ENCODE assay signal across 26 mouse cellular contexts in genomic region chr3:104965991-104966554, GRCm38 (mm10). TPM values are rescaled to one million over a fixed set of nuclear protein-coding genes. Genes with fewer than 3 reads are reported as not detected.
A peak's percentile ranks its signal among the peaks of the same experiment; 100 is the strongest.
DNase-seq lines count a peak whose midpoint lies in the region; ATAC-seq and TF ChIP-seq lines count a peak whose summit lies in the region.
"Had no signal": no experiment of that assay in that cellular context is flagged by ENCODE, and none has a peak within 500 bp of the region (broad histone marks: within the 10 kb centered on the region; RNA-seq: fewer than 3 reads in every experiment).

No protein-coding gene starts in this region.

- H3K4me2 ChIP-seq in embryonic facial prominence, embryonic 13.5 days, result no peak overlapping the region
- no peak overlapping the region for H3K4me2 ChIP-seq in midbrain, embryonic 16.5 days (ENCODE audit: low read length)
- H3K4me2 ChIP-seq in stomach, postnatal 0 days (replicated peaks; ENCODE audit: low read depth), result no peak overlapping the region
- H3K4me2 ChIP-seq: embryonic facial prominence, embryonic 15.5 days; heart, embryonic 11.5 days; hindbrain, embryonic 14.5 days had no signal

- no peak overlapping the region for H3K4me3 ChIP-seq in embryonic facial prominence, embryonic 13.5 days
- no peak overlapping the region for H3K4me3 ChIP-seq in embryonic facial prominence, embryonic 10.5 days
- H3K4me3 ChIP-seq in midbrain, embryonic 10.5 days, result no peak overlapping the region
- H3K4me3 ChIP-seq in midbrain, embryonic 16.5 days (ENCODE audit: low read depth, low read length), result no peak overlapping the region
- H3K4me3 ChIP-seq in limb, embryonic 10.5 days, result no peak overlapping the region
- H3K4me3 ChIP-seq in stomach, postnatal 0 days (ENCODE audit: low read depth, low read length), result no peak overlapping the region
- H3K4me3 ChIP-seq: embryonic facial prominence, embryonic 15.5 days; gastrocnemius, adult 2 months; heart, adult 2 months; hindbrain, embryonic 10.5 days had no signal

- TF ChIP-seq EP300 in stomach, postnatal 0 days (optimal IDR thresholded peaks at IDR 0.05), result no peak

- no peak for DNase-seq in embryonic facial prominence, embryonic 10.5 days (ENCODE audit: low spot score)
- no peak for DNase-seq in midbrain, embryonic 10.5 days (ENCODE audit: low spot score)
- peak; percentile 31 for DNase-seq in limb, embryonic 10.5 days (ENCODE audit: low spot score)
- peak; percentile 9 for DNase-seq in stomach, postnatal 0 days (ENCODE audit: low spot score)
- DNase-seq in urinary bladder, adult 18-20 months (ENCODE audit: low spot score in 2 of 2), result no peak
- DNase-seq: adrenal gland, adult 8-10 months; adrenal gland, postnatal 25 days; cerebellum, adult 11-12 months; cerebellum, adult 8-10 months; cerebellum, postnatal 10 days; cerebellum, postnatal 36 days; embryo, embryonic 11 days; forebrain, postnatal 0 days; gastrocnemius, adult 2 months; gastrocnemius, postnatal 14 days; heart, adult 2 months; heart, postnatal 36 days had no signal

- no peak for ATAC-seq in embryonic facial prominence, embryonic 13.5 days (ENCODE audit: insufficient number of reproducible peaks, insufficient read depth, low FRiP score, low TSS enrichment, low read depth)
- ATAC-seq in midbrain, embryonic 16.5 days, result no peak
- no peak for ATAC-seq in stomach, postnatal 0 days (ENCODE audit: low FRiP score, low TSS enrichment)
- ATAC-seq: activated CD4-positive, CD25-positive, alpha-beta regulatory T cell, adult 4 months; forebrain, embryonic 14.5 days; forebrain, postnatal 0 days; hindbrain, postnatal 0 days had no signal

- H3K4me1 ChIP-seq in embryonic facial prominence, embryonic 13.5 days, result peaks cover 64% of the 10 kb centered on the region
- H3K4me1 ChIP-seq in embryonic facial prominence, embryonic 10.5 days, result peaks cover 67% of the 10 kb centered on the region
- H3K4me1 ChIP-seq in midbrain, embryonic 10.5 days, result peaks cover 61% of the 10 kb centered on the region
- peaks cover 13% of the 10 kb centered on the region; the same call in 1 of the 2 replicates for H3K4me1 ChIP-seq in midbrain, embryonic 16.5 days (ENCODE audit: control insufficient read depth, insufficient read depth, low read length)
- H3K4me1 ChIP-seq in limb, embryonic 10.5 days, result peaks cover 75% of the 10 kb centered on the region
- H3K4me1 ChIP-seq in stomach, postnatal 0 days (replicated peaks; ENCODE audit: control insufficient read depth, insufficient read depth), result peaks cover 2% of the 10 kb centered on the region; the same call in 1 of the 2 replicates

- H3K27me3 ChIP-seq in embryonic facial prominence, embryonic 13.5 days, result peaks cover 41% of the 10 kb centered on the region
- H3K27me3 ChIP-seq in embryonic facial prominence, embryonic 10.5 days (replicated peaks; ENCODE audit: low read depth, poor library complexity, severe bottlenecking), result peaks cover 63% of the 10 kb centered on the region
- peaks cover 64% of the 10 kb centered on the region for H3K27me3 ChIP-seq in midbrain, embryonic 10.5 days (ENCODE audit: low read depth, poor library complexity, severe bottlenecking)
- H3K27me3 ChIP-seq in midbrain, embryonic 16.5 days (ENCODE audit: control insufficient read depth, insufficient read depth, low read depth, low read length), result peaks cover 14% of the 10 kb centered on the region
- H3K27me3 ChIP-seq in limb, embryonic 10.5 days (ENCODE audit: low read depth, poor library complexity, severe bottlenecking), result peaks cover 58% of the 10 kb centered on the region
- no peaks in the 10 kb centered on the region for H3K27me3 ChIP-seq in stomach, postnatal 0 days (ENCODE audit: control insufficient read depth, insufficient read depth, low read length)

- no peaks in the 10 kb centered on the region for H3K9me3 ChIP-seq in embryonic facial prominence, embryonic 13.5 days
- H3K9me3 ChIP-seq in embryonic facial prominence, embryonic 10.5 days, result no peaks in the 10 kb centered on the region; the same call in 1 of the 2 replicates
- peaks cover 4% of the 10 kb centered on the region; the same call in 1 of the 2 replicates for H3K9me3 ChIP-seq in midbrain, embryonic 10.5 days (replicated peaks)
- no peaks in the 10 kb centered on the region for H3K9me3 ChIP-seq in midbrain, embryonic 16.5 days (replicated peaks; ENCODE audit: control insufficient read depth, low read length, poor library complexity, severe bottlenecking)
- no peaks in the 10 kb centered on the region for H3K9me3 ChIP-seq in limb, embryonic 10.5 days (replicated peaks)
- H3K9me3 ChIP-seq in stomach, postnatal 0 days (ENCODE audit: control insufficient read depth, low read length), result no peaks in the 10 kb centered on the region

- no peaks in the 10 kb centered on the region for H3K36me3 ChIP-seq in embryonic facial prominence, embryonic 13.5 days
- no peaks in the 10 kb centered on the region for H3K36me3 ChIP-seq in embryonic facial prominence, embryonic 10.5 days (replicated peaks)
- H3K36me3 ChIP-seq in midbrain, embryonic 10.5 days, result no peaks in the 10 kb centered on the region
- H3K36me3 ChIP-seq in midbrain, embryonic 16.5 days (ENCODE audit: control insufficient read depth, insufficient read depth, low read length), result no peaks in the 10 kb centered on the region
- H3K36me3 ChIP-seq in limb, embryonic 10.5 days, result no peaks in the 10 kb centered on the region
- no peaks in the 10 kb centered on the region for H3K36me3 ChIP-seq in stomach, postnatal 0 days (ENCODE audit: control insufficient read depth, insufficient read depth, low read length)
- H3K36me3 ChIP-seq: embryonic facial prominence, embryonic 15.5 days; hindbrain, embryonic 10.5 days had no signal

- no peak overlapping the region for H3K9ac ChIP-seq in embryonic facial prominence, embryonic 13.5 days
- H3K9ac ChIP-seq in midbrain, embryonic 16.5 days (ENCODE audit: low read depth, low read length), result no peak overlapping the region
- H3K9ac ChIP-seq in stomach, postnatal 0 days (ENCODE audit: low read length), result no peak overlapping the region
- H3K9ac ChIP-seq: embryonic facial prominence, embryonic 15.5 days; forebrain, postnatal 0 days; hindbrain, embryonic 14.5 days had no signal

- H3K27ac ChIP-seq in embryonic facial prominence, embryonic 13.5 days, result peak overlapping the region; percentile 24; the same call in 1 of the 2 replicates
- H3K27ac ChIP-seq in embryonic facial prominence, embryonic 10.5 days (replicated peaks), result no peak overlapping the region
- H3K27ac ChIP-seq in midbrain, embryonic 10.5 days (replicated peaks), result 0 out of 2 replicates have a peak overlapping the region, but pooled peaks have one; percentile 88
- H3K27ac ChIP-seq in midbrain, embryonic 16.5 days (ENCODE audit: low read length), result no peak overlapping the region
- peak overlapping the region; percentile 46 for H3K27ac ChIP-seq in limb, embryonic 10.5 days
- no peak overlapping the region for H3K27ac ChIP-seq in stomach, postnatal 0 days (replicated peaks)
- H3K27ac ChIP-seq: embryonic facial prominence, embryonic 15.5 days; gastrocnemius, adult 2 months; heart, adult 2 months; hindbrain, embryonic 10.5 days; hindbrain, embryonic 14.5 days; hindbrain, postnatal 0 days had no signal

- 68% methylated on average over 7 of the region's 7 CpGs for WGBS in embryonic facial prominence, embryonic 13.5 days
- 73% methylated on average over 7 of the region's 7 CpGs for WGBS in embryonic facial prominence, embryonic 10.5 days
- 81% methylated on average over 7 of the region's 7 CpGs for WGBS in midbrain, embryonic 10.5 days
- 84% methylated on average over 7 of the region's 7 CpGs for WGBS in midbrain, embryonic 16.5 days
- 73% methylated on average over 7 of the region's 7 CpGs for WGBS in limb, embryonic 10.5 days
- WGBS in stomach, postnatal 0 days, result 86% methylated on average over 7 of the region's 7 CpGs

- no peak for TF ChIP-seq CTCF in stomach, postnatal 0 days (IDR thresholded peaks at IDR 0.05; ENCODE audit: low read depth)

RNA-seq across cellular contexts. Expression of gene Wnt2b, which starts 4.4 kb away (rescaled TPM):
- polyA plus RNA-seq in embryonic facial prominence, embryonic 13.5 days (2015; fragmentation: Nextera tagmentation; extraction: Ambion mirVana), result 1.3 and 1.8 TPM in 2 replicates
- polyA plus RNA-seq in embryonic facial prominence, embryonic 10.5 days (2016; fragmentation: Nextera tagmentation; extraction: Ambion mirVana), result 0.50 and 0.66 TPM in 2 replicates
- 1.3 and 1.4 TPM in 2 replicates for polyA plus RNA-seq in midbrain, embryonic 10.5 days (2016; fragmentation: Nextera tagmentation; extraction: Ambion mirVana)
- polyA plus RNA-seq in midbrain, embryonic 16.5 days (2015; fragmentation: Nextera tagmentation; extraction: Ambion mirVana), result 0.83 and 0.89 TPM in 2 replicates
- 0.28 and 0.39 TPM in 2 replicates for polyA plus RNA-seq in limb, embryonic 10.5 days (2016; fragmentation: Nextera tagmentation; extraction: Ambion mirVana)
- polyA plus RNA-seq in stomach, postnatal 0 days (2015; fragmentation: Nextera tagmentation; extraction: Ambion mirVana), result 1.3 and 1.5 TPM in 2 replicates

Comparison
In these comparisons a context has a peak if more than half of its experiments do, and no peak if none do; other contexts are left out.
1. H3K27ac ChIP-seq: peak in embryonic facial prominence, embryonic 13.5 days (single experiment), midbrain, embryonic 10.5 days (single experiment) and limb, embryonic 10.5 days (single experiment); none in embryonic facial prominence, embryonic 10.5 days (single experiment), midbrain, embryonic 16.5 days (single experiment) and stomach, postnatal 0 days (single experiment).
2. DNase-seq: peak in limb, embryonic 10.5 days (single experiment) and stomach, postnatal 0 days (single experiment); none in embryonic facial prominence, embryonic 10.5 days (single experiment), midbrain, embryonic 10.5 days (single experiment) and urinary bladder, adult 18-20 months (0 of 2).